Mouse (Mus musculus): Measurements from ENCODE around the gene Map7d2. TPM values are rescaled to one million over a fixed set of nuclear protein-coding genes. Genes with fewer than 3 reads are reported as not detected.
"Not testable (repeated sequence)": the region's sequence is repeated elsewhere in the genome, so short reads cannot be mapped to it uniquely, and the experiment has no call there.

The Map7d2 gene
- polyA plus RNA-seq, 1 experiment, result not detected

DNA sequence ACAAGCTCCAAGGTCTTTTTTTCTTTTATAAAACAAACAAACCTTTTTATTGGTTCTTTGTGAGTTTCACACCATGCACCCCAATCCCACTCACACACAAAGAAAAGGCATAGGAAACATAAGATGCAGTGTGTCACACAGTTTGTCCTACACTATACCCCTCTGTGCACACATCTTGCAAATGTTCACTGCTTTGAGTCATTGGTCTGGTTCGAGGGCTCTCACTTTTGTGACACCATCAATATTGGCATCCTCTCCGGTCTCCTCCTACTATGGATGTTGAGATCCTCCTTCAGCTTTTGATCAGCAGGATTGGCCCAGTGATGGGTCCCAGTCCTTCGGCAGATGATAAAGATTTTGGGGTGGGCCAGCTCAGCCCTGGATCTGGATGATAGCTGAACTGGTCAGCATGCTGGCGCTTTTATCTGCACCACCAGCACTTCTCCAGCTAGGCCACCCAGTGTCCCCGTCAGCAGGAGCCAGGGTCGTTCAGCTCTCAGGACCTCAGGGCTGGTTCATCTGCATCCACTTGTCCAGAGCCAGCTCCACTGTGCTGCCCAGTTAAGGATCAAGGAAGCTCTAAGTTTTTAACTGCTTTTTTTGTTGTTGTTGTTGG lies 23.9 kb upstream of the Map7d2 start:
- TF ChIP-seq MYOG (IDR thresholded peaks at IDR 0.05; ENCODE audit: control insufficient read depth, extremely low read depth, insufficient read length) (no peak), FOSL1 (IDR thresholded peaks at IDR 0.05; ENCODE audit: insufficient read depth, low read length, poor library complexity, severe bottlenecking) (no peak), CEBPB (IDR thresholded peaks at IDR 0.05; ENCODE audit: low read depth) (no peak), USF1 (IDR thresholded peaks at IDR 0.05; ENCODE audit: low read depth) (no peak), CTCF (IDR thresholded peaks at IDR 0.05; ENCODE audit: control insufficient read depth, insufficient read depth, insufficient read length) (no peak), MYOD1 (IDR thresholded peaks at IDR 0.05; ENCODE audit: control insufficient read depth, insufficient read length, low read depth) (no peak), MAX (IDR thresholded peaks at IDR 0.05) (no peak)
- H3K27me3 ChIP-seq (ENCODE audit: control insufficient read depth, insufficient read depth, insufficient read length), result no peaks in the 10 kb centered on the region
- no peak overlapping the region for H3K4me3 ChIP-seq (ENCODE audit: insufficient read depth, poor library complexity, severe bottlenecking)
- peaks cover 17% of the 10 kb centered on the region for H3K36me3 ChIP-seq (ENCODE audit: control insufficient read depth, insufficient read depth)
- H3ac ChIP-seq (ENCODE audit: control insufficient read depth, insufficient read length, low read depth), result no peak overlapping the region
- no peaks in the 10 kb centered on the region for H3K79me3 ChIP-seq (ENCODE audit: low read depth)
- H3K79me2 ChIP-seq (ENCODE audit: control insufficient read depth, insufficient read depth), result no peaks in the 10 kb centered on the region

DNA sequence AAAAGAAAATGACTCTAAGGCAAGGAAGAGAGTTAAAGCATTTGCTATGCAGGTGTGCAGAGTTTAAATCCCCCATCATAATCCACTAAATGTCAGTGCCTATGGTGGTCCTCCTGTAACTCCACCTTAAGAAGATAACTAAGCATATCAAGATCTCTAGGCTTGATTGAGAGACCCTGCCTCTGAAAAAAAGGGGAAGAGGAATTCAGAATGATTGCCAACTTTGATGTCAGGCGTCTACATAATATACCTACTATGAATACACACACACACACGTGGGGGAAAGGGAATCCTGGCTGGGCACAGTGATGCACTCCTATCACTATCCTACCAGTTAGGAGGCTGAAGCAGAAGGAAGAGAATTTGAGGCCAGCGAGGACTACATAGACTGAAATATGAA lies 23.1 kb upstream of the Map7d2 start:
- Histone ChIP-seq H3ac (ENCODE audit: control insufficient read depth, insufficient read length, low read depth) (no peak overlapping the region), H3K79me3 (ENCODE audit: low read depth) (no peaks in the 10 kb centered on the region), H3K4me3 (ENCODE audit: insufficient read depth, poor library complexity, severe bottlenecking) (no peak overlapping the region), H3K79me2 (ENCODE audit: control insufficient read depth, insufficient read depth) (no peaks in the 10 kb centered on the region), H3K36me3 (ENCODE audit: control insufficient read depth, insufficient read depth) (peaks cover 11% of the 10 kb centered on the region), H3K27me3 (ENCODE audit: control insufficient read depth, insufficient read depth, insufficient read length) (no peaks in the 10 kb centered on the region)
- TF ChIP-seq MYOD1 (IDR thresholded peaks at IDR 0.05; ENCODE audit: control insufficient read depth, insufficient read length, low read depth) (no peak), CEBPB (IDR thresholded peaks at IDR 0.05; ENCODE audit: low read depth) (no peak), MAX (IDR thresholded peaks at IDR 0.05) (no peak), CTCF (IDR thresholded peaks at IDR 0.05; ENCODE audit: control insufficient read depth, insufficient read depth, insufficient read length) (no peak), MYOG (IDR thresholded peaks at IDR 0.05; ENCODE audit: control insufficient read depth, extremely low read depth, insufficient read length) (no peak), USF1 (IDR thresholded peaks at IDR 0.05; ENCODE audit: low read depth) (no peak), FOSL1 (IDR thresholded peaks at IDR 0.05; ENCODE audit: insufficient read depth, low read length, poor library complexity, severe bottlenecking) (no peak)

DNA sequence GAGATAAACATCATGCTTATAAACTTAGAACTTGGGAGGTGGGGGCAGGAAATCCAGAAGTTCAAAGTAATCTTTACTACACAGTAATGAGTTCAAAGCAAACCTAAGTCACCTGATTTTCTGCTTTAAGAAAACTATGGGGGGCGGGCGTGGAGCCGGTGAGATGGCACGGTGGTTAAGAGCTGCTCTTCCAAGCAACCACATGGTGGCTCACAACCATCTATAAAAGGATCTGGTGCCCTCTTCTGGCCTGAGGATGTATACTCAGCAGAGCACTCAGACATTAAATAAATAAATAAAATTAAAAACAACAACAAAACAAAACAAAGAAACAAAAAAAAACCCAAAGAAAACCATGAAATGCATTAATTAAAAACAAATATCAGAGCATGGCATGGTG lies 5.1 kb upstream of the Map7d2 start:
- H3ac ChIP-seq (ENCODE audit: control insufficient read depth, insufficient read length, low read depth), result no peak overlapping the region
- H3K27me3 ChIP-seq (ENCODE audit: control insufficient read depth, insufficient read depth, insufficient read length), result peaks cover 2% of the 10 kb centered on the region
- H3K4me3 ChIP-seq (ENCODE audit: insufficient read depth, poor library complexity, severe bottlenecking), result no peak overlapping the region
- H3K36me3 ChIP-seq (ENCODE audit: control insufficient read depth, insufficient read depth), result no peaks in the 10 kb centered on the region
- H3K79me3 ChIP-seq (ENCODE audit: low read depth), result no peaks in the 10 kb centered on the region
- no peak for TF ChIP-seq USF1 (IDR thresholded peaks at IDR 0.05; ENCODE audit: low read depth)
- no peak for TF ChIP-seq CEBPB (IDR thresholded peaks at IDR 0.05; ENCODE audit: low read depth)
- no peak for TF ChIP-seq MYOG (IDR thresholded peaks at IDR 0.05; ENCODE audit: control insufficient read depth, extremely low read depth, insufficient read length)
- TF ChIP-seq FOSL1 (IDR thresholded peaks at IDR 0.05; ENCODE audit: insufficient read depth, low read length, poor library complexity, severe bottlenecking), result no peak
- no peak for TF ChIP-seq MAX (IDR thresholded peaks at IDR 0.05)
- TF ChIP-seq MYOD1 (IDR thresholded peaks at IDR 0.05; ENCODE audit: control insufficient read depth, insufficient read length, low read depth), result no peak
- TF ChIP-seq CTCF (IDR thresholded peaks at IDR 0.05; ENCODE audit: control insufficient read depth, insufficient read depth, insufficient read length), result no peak
- H3K79me2 ChIP-seq (ENCODE audit: control insufficient read depth, insufficient read depth), result no peaks in the 10 kb centered on the region

DNA sequence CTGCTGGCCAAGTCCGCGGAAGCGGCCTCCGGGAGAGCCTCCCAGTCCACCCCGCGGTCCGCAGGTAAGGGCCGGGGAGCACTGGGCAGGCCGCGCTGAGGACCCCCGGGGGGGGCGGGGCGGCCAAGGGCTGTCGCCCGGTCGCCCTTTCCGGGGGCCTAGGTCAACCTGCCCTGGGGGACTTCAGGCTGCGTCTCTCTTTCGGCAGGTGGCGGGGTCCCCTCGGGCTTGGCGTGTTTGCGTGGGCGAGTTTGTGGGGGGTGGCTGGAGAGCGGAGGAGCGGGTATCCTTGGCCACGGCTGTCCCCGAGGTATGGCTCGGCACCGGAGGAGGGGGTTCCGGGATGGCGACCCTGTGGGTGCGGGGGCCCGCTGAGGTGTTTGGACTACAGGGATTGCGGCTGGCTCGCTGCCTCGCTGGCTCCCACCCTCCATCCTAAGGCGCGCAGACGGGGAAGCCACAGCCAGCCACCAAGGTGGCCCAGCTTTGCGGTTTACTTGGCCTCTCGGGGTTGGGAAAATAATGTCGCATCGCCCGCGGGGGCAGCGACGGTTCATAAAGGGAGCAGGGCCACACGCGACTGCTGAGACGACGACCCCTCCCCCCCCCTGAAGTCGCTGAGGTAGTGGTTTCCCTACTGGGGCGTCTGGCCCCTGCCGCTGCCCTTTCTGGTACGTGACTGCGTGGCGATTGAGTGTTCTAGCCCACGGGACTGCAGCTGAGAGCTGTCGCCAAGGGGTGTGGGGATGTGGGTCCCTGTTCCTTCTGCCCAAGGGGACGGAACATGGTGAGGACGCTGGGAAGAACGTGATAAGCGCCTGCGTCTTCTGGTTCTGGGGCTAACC lies 679 bp downstream of the Map7d2 start:
- Histone ChIP-seq H3K36me3 (ENCODE audit: control insufficient read depth, insufficient read depth) (no peaks in the 10 kb centered on the region), H3K27me3 (ENCODE audit: control insufficient read depth, insufficient read depth, insufficient read length) (peaks cover 16% of the 10 kb centered on the region), H3K79me2 (ENCODE audit: control insufficient read depth, insufficient read depth) (no peaks in the 10 kb centered on the region), H3ac (ENCODE audit: control insufficient read depth, insufficient read length, low read depth) (no peak overlapping the region), H3K79me3 (ENCODE audit: low read depth) (no peaks in the 10 kb centered on the region), H3K4me3 (ENCODE audit: insufficient read depth, poor library complexity, severe bottlenecking) (no peak overlapping the region)
- TF ChIP-seq MAX (IDR thresholded peaks at IDR 0.05) (no peak), MYOD1 (IDR thresholded peaks at IDR 0.05; ENCODE audit: control insufficient read depth, insufficient read length, low read depth) (no peak), CTCF (IDR thresholded peaks at IDR 0.05; ENCODE audit: control insufficient read depth, insufficient read depth, insufficient read length) (no peak), MYOG (IDR thresholded peaks at IDR 0.05; ENCODE audit: control insufficient read depth, extremely low read depth, insufficient read length) (no peak), FOSL1 (IDR thresholded peaks at IDR 0.05; ENCODE audit: insufficient read depth, low read length, poor library complexity, severe bottlenecking) (no peak), USF1 (IDR thresholded peaks at IDR 0.05; ENCODE audit: low read depth) (no peak), CEBPB (IDR thresholded peaks at IDR 0.05; ENCODE audit: low read depth) (no peak)

DNA sequence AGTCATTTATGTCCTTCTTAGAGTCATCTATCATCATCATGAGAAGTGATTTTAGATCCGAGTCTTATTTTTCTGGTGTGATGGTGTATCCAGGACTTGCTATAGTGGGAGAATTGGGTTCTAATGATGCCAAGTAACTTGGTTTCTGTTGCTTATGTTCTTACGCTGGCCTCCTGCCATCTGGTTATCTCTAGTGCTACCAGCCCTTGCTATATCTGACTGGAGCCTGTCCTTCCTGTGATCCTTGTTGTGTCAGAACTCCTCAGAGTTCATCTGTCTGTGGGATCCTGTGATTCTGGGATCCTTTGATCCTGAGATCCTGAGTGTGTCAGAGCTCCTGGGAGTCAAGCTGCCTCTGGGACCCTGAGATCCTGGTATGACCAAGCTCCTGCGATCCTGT lies 16.1 kb downstream of the Map7d2 start:
- not testable (repeated sequence) for H3K79me3 ChIP-seq (ENCODE audit: low read depth); H3ac ChIP-seq (ENCODE audit: control insufficient read depth, insufficient read length, low read depth); H3K36me3 ChIP-seq (ENCODE audit: control insufficient read depth, insufficient read depth); H3K27me3 ChIP-seq (ENCODE audit: control insufficient read depth, insufficient read depth, insufficient read length); H3K79me2 ChIP-seq (ENCODE audit: control insufficient read depth, insufficient read depth); H3K4me3 ChIP-seq (ENCODE audit: insufficient read depth, poor library complexity, severe bottlenecking)

All from C2C12 (cell line).